Mouse (Mus musculus) layer of hippocampus, adult 2 months (tissue): ENCODE data around the gene Wipi1. TPM values are rescaled to one million over a fixed set of nuclear protein-coding genes. Genes with fewer than 3 reads are reported as not detected.
A peak's percentile ranks its signal among the peaks of the same experiment; 100 is the strongest.

Experiments
- DNase-seq, 2 experiments: peaks; one replicate each; pipeline ENCODE4 v3.0.0; 2022; ENCODE audit warnings: low spot score in 2 of 2
- H3K27ac ChIP-seq: fragments of 200-600 bp; 2 replicates; pipeline ENCODE4 v1.8.1; 2022
- H3K4me3 ChIP-seq: fragments of 200-600 bp; 2 replicates; pipeline ENCODE4 v1.8.1; 2022; ENCODE audit warnings: mild to moderate bottlenecking
- CTCF ChIP-seq: fragments of 200-600 bp; conservative IDR thresholded peaks from 2 replicates; pipeline ENCODE4 v1.8.1; 2022; ENCODE audit warnings: antibody characterized with exemption, mild to moderate bottlenecking, moderate library complexity
- total RNA-seq, 2 experiments: library from RNA; stranded (reverse); gene quantifications; 2 replicates each; pipeline ENCODE4 v1.2.3; 2021

Gene Wipi1
- total RNA-seq, 2 experiments from 2014 or later = 21.6 to 22.2 TPM

DNA sequence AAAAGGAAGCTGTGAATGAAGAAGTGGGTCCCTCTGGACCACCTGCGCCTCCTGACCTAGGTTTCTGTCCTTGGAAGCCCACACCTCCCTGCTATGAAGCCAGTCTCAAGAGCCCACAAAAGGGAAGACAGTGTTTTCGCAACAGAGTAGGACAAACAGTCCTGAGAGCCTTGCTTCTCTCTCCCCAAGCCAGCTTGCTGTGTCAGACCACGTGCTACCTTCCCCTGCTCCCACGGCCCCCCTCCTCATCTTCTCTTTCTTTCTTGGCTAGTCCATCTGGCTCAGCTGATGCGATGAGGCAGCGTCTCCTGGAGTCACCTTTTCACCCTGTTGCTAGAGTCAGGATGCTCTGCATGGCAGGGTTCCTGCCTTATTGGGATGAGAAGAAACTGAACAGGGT lies 72.5 kb downstream of the Wipi1 start:
- H3K4me3 ChIP-seq = no peak overlapping the region
- no peak for DNase-seq

DNA sequence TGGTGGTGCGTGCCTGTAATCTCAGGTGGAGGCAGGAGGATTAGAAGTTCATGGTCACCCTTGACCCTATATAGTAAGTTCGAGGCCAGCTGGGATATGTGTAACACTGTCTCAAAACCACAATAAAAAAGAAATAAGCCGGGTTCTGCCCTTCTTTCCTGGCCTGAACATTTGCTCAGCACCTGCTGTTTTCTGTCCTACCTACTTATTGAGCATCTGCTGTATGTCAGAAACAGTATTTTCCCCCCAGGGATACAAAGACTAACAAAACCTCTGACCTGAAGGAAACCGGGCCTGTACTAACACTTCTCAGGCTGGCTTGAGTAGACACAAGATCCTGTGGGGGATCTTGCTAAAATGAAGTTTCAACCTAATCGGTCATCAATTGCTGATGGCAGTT lies 74.8 kb downstream of the Wipi1 start:
- no peak overlapping the region for H3K27ac ChIP-seq
- no peak for DNase-seq
- no peak for TF ChIP-seq CTCF
- H3K4me3 ChIP-seq = no peak overlapping the region

More for the DNA sequence above, 72.5 kb downstream of the Wipi1 start:
- no peak overlapping the region for H3K27ac ChIP-seq
- no peak for TF ChIP-seq CTCF

DNA sequence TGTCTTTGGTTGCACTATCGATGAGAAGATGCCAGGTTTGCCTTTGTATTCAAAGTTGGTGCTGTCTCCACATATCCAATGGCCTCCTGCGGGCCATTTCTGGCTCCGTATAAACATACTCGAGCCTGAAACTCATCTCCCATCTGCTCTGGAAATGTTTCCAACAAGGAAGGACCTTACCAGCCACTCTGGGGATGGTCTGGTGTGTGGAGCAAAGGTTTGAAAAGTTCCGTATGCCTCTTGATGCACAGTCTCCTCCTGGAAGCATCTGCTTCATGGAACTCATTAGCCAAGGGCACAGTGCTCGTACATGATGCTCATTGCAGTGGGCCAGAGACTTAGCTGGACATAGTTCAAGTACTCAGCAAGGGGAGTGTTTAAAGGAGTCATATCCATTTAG lies 75.8 kb downstream of the Wipi1 start:
- H3K27ac ChIP-seq = no peak overlapping the region
- DNase-seq = no peak
- no peak for TF ChIP-seq CTCF
- H3K4me3 ChIP-seq = no peak overlapping the region

DNA sequence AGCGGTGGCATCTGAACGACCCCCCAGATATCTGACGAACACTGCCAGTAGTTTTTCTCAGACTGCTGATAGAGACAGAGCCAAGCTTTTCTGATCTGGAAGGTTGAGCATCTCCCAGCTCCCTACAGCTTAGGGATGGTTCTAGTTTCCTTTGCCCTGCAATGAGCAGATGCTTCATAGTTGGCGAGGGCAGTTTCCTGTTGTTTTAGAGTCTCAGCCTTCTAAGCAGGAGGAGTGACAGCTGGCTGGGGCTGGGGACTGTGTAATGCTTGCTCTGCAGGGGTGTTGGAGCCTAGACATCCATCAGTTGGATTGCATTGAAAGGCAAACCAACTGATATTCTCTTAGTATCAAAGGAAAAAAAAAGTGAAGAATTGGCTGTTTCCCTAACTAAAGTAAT lies 81.7 kb downstream of the Wipi1 start:
- no peak overlapping the region for H3K27ac ChIP-seq
- DNase-seq = peak; percentile 14 to 17
- TF ChIP-seq CTCF = no peak
- no peak overlapping the region for H3K4me3 ChIP-seq

DNA sequence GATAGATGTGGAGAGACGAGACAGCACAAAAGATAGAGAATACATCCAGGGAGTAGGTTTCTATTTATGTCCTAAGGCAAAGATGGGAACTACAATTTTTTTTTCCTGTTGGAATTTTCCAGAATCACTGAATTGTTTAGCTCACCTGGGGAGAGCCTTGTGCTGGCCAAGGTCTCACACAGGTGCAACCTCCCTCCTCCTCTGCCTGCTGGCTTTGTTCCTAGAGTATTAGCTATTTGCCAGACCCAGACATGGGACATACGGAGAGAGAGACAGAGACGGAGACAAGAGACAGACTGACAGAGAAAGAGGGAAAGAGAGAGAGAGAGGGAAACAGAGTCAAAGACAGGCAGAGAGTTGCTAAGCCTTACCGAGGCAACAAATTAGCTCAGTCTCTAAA lies 86.2 kb downstream of the Wipi1 start:
- no peak overlapping the region for H3K4me3 ChIP-seq
- no peak for TF ChIP-seq CTCF
- H3K27ac ChIP-seq = no peak overlapping the region
- no peak for DNase-seq

DNA sequence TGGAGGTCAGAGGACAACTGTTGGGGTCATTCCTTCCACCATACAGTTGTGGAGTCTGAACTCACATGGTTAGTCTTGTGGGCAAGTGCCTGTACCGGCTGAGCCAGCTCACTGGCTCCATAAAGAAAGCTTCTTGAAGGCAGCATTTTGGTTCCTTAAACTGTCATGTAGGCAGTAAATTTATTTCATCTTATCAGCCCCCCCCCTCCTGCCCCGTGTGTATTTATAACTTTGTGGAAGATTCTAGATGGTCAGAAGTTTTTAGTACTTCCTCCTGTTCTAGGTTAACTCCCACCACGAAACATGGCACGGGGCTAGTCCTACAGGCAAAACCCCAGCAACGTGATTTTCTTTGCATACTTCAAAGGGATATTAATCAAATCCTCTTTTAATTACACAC lies 86.9 kb downstream of the Wipi1 start:
- no peak overlapping the region for H3K27ac ChIP-seq
- no peak for DNase-seq
- no peak for TF ChIP-seq CTCF

More for the DNA sequence above, 86.9 kb downstream of the Wipi1 start:
- no peak overlapping the region for H3K4me3 ChIP-seq

Other genes with a start within 250 kb of the Wipi1 start
- gene Gna13, start 249.1 kb downstream of the Wipi1 start, total RNA-seq = 10 to 100 TPM; 55.5 to 60.9 TPM
- not detected for gene 9930022D16Rik, start 198.1 kb downstream of the Wipi1 start, total RNA-seq
- gene Amz2, start 186.0 kb downstream of the Wipi1 start, total RNA-seq = 10 to 100 TPM; 54.7 to 64.7 TPM
- gene Arsg, start 138.6 kb downstream of the Wipi1 start, total RNA-seq = 10 to 100 TPM; 11.7 to 13.9 TPM
- 1 to 10 TPM; 7.2 to 8.1 TPM for gene Slc16a6, start 138.4 kb downstream of the Wipi1 start, total RNA-seq
- 100 to 1,000 TPM; 522 to 554 TPM for gene Prkar1a, start 37.4 kb upstream of the Wipi1 start, total RNA-seq
- gene Fam20a, start 110.3 kb upstream of the Wipi1 start, total RNA-seq = 10 to 100 TPM; 13.6 to 16.1 TPM
- gene 1700012B07Rik, start 216.1 kb upstream of the Wipi1 start, total RNA-seq = not detected